In genomic region chr4:95282083-95282482, GRCm38 (mm10) we compare ENCODE assay signal across 25 mouse cellular contexts.
DNase-seq lines count a peak whose midpoint lies in the region; ATAC-seq and TF ChIP-seq lines count a peak whose summit lies in the region.
"Had no signal": no experiment of that assay in that cellular context is flagged by ENCODE, and none has a peak within 500 bp of the region (broad histone marks: within the 10 kb centered on the region; RNA-seq: fewer than 3 reads in every experiment).

No protein-coding gene starts in this region.

- no peaks in the 10 kb centered on the region for H3K36me3 ChIP-seq in intestine, embryonic 14.5 days (ENCODE audit: control insufficient read depth, insufficient read depth, low read length)
- H3K36me3 ChIP-seq in intestine, postnatal 0 days (ENCODE audit: control insufficient read depth, insufficient read depth): no peaks in the 10 kb centered on the region
- no peaks in the 10 kb centered on the region for H3K36me3 ChIP-seq in stomach, embryonic 15.5 days
- H3K36me3 ChIP-seq in stomach, postnatal 0 days (ENCODE audit: control insufficient read depth, insufficient read depth, low read length): no peaks in the 10 kb centered on the region
- no peaks in the 10 kb centered on the region for H3K36me3 ChIP-seq in embryonic facial prominence, embryonic 13.5 days
- no peaks in the 10 kb centered on the region for H3K36me3 ChIP-seq in limb, embryonic 11.5 days (ENCODE audit: control insufficient read depth, insufficient read depth, low read length)
- H3K36me3 ChIP-seq: forebrain, embryonic 15.5 days; hindbrain, embryonic 10.5 days; hindbrain, embryonic 15.5 days; limb, embryonic 13.5 days; midbrain, embryonic 13.5 days; neural tube, embryonic 13.5 days had no signal

- no peaks in the 10 kb centered on the region for H3K27me3 ChIP-seq in intestine, embryonic 14.5 days (replicated peaks; ENCODE audit: control insufficient read depth, insufficient read depth, low read length)
- H3K27me3 ChIP-seq in intestine, postnatal 0 days (replicated peaks; ENCODE audit: control insufficient read depth, insufficient read depth, low read length): no peaks in the 10 kb centered on the region
- H3K27me3 ChIP-seq in stomach, embryonic 15.5 days (replicated peaks): no peaks in the 10 kb centered on the region
- H3K27me3 ChIP-seq in stomach, postnatal 0 days (ENCODE audit: control insufficient read depth, insufficient read depth, low read length): no peaks in the 10 kb centered on the region
- H3K27me3 ChIP-seq in embryonic facial prominence, embryonic 13.5 days: no peaks in the 10 kb centered on the region
- H3K27me3 ChIP-seq in limb, embryonic 11.5 days (ENCODE audit: control insufficient read depth, insufficient read depth, low read length): no peaks in the 10 kb centered on the region
- H3K27me3 ChIP-seq: CH12.LX; forebrain, embryonic 15.5 days; hindbrain, embryonic 15.5 days; limb, embryonic 13.5 days; midbrain, embryonic 13.5 days; neural tube, embryonic 13.5 days had no signal

- peaks cover 20% of the 10 kb centered on the region for H3K4me1 ChIP-seq in intestine, embryonic 14.5 days (replicated peaks; ENCODE audit: control insufficient read depth, insufficient read depth, low read length)
- 0 out of 2 replicates have a peak, but pooled peaks cover 8% of the 10 kb centered on the region for H3K4me1 ChIP-seq in intestine, postnatal 0 days (replicated peaks; ENCODE audit: control insufficient read depth, insufficient read depth, low read length)
- peaks cover 18% of the 10 kb centered on the region for H3K4me1 ChIP-seq in stomach, embryonic 15.5 days
- H3K4me1 ChIP-seq in stomach, postnatal 0 days (replicated peaks; ENCODE audit: control insufficient read depth, insufficient read depth): peaks cover 6% of the 10 kb centered on the region; the same call in 1 of the 2 replicates
- peaks cover 25% of the 10 kb centered on the region for H3K4me1 ChIP-seq in embryonic facial prominence, embryonic 13.5 days
- peaks cover 29% of the 10 kb centered on the region for H3K4me1 ChIP-seq in limb, embryonic 11.5 days (ENCODE audit: control insufficient read depth, insufficient read depth, low read length)
- H3K4me1 ChIP-seq: midbrain, embryonic 13.5 days had no signal

- no peak for TF ChIP-seq CTCF in intestine, postnatal 0 days (IDR thresholded peaks at IDR 0.05; ENCODE audit: low read depth)
- TF ChIP-seq CTCF in stomach, postnatal 0 days (IDR thresholded peaks at IDR 0.05; ENCODE audit: low read depth): no peak

- ATAC-seq in intestine, embryonic 14.5 days (replicated peaks; ENCODE audit: low FRiP score, low TSS enrichment, low read depth): 0 out of 2 replicates have a peak, but pooled peaks have one; percentile 37
- no peak for ATAC-seq in intestine, postnatal 0 days
- peak; percentile 38; the same call in 1 of the 2 replicates for ATAC-seq in stomach, embryonic 15.5 days (ENCODE audit: insufficient read depth, low FRiP score, low read depth)
- no peak for ATAC-seq in stomach, postnatal 0 days (ENCODE audit: low FRiP score, low TSS enrichment)
- 0 out of 2 replicates have a peak, but pooled peaks have one; percentile 46 for ATAC-seq in embryonic facial prominence, embryonic 13.5 days (ENCODE audit: insufficient number of reproducible peaks, insufficient read depth, low FRiP score, low TSS enrichment, low read depth)
- peak; percentile 56; the same call in 1 of the 2 replicates for ATAC-seq in limb, embryonic 11.5 days (ENCODE audit: insufficient number of reproducible peaks, low FRiP score, low TSS enrichment, low read depth)
- ATAC-seq: activated CD4-positive, CD25-positive, alpha-beta regulatory T cell, adult 4 months; forebrain, embryonic 15.5 days; inflammation-experienced regulatory T-cells, adult 6 months; lung, postnatal 0 days; midbrain, embryonic 13.5 days had no signal

- H3K27ac ChIP-seq in intestine, embryonic 14.5 days (ENCODE audit: low read depth): no peak overlapping the region
- H3K27ac ChIP-seq in intestine, postnatal 0 days (ENCODE audit: low read depth, low read length): no peak overlapping the region
- H3K27ac ChIP-seq in stomach, embryonic 15.5 days: no peak overlapping the region
- H3K27ac ChIP-seq in stomach, postnatal 0 days (replicated peaks): no peak overlapping the region
- no peak overlapping the region for H3K27ac ChIP-seq in embryonic facial prominence, embryonic 13.5 days
- H3K27ac ChIP-seq in limb, embryonic 11.5 days (replicated peaks; ENCODE audit: low read depth, low read length): no peak overlapping the region
- H3K27ac ChIP-seq: forebrain, embryonic 15.5 days; hindbrain, embryonic 10.5 days; hindbrain, embryonic 15.5 days; limb, embryonic 13.5 days; macrophage; midbrain, embryonic 13.5 days; neural tube, embryonic 13.5 days had no signal

- no peak overlapping the region for H3K4me3 ChIP-seq in intestine, embryonic 14.5 days (ENCODE audit: low read depth, low read length)
- H3K4me3 ChIP-seq in intestine, postnatal 0 days (ENCODE audit: low read depth, low read length): no peak overlapping the region
- H3K4me3 ChIP-seq in stomach, embryonic 15.5 days (replicated peaks): no peak overlapping the region
- H3K4me3 ChIP-seq in stomach, postnatal 0 days (ENCODE audit: low read depth, low read length): no peak overlapping the region
- no peak overlapping the region for H3K4me3 ChIP-seq in embryonic facial prominence, embryonic 13.5 days
- no peak overlapping the region for H3K4me3 ChIP-seq in limb, embryonic 11.5 days (ENCODE audit: low read depth, low read length)
- H3K4me3 ChIP-seq: forebrain, embryonic 15.5 days; hindbrain, embryonic 10.5 days; hindbrain, embryonic 15.5 days; limb, embryonic 13.5 days; midbrain, embryonic 13.5 days; neural tube, embryonic 13.5 days had no signal

- 26% methylated on average over 3 of the region's 3 CpGs for WGBS in intestine, embryonic 14.5 days
- 50% methylated on average over 3 of the region's 3 CpGs for WGBS in intestine, postnatal 0 days
- 31% methylated on average over 3 of the region's 3 CpGs for WGBS in stomach, embryonic 15.5 days
- 52% methylated on average over 3 of the region's 3 CpGs for WGBS in stomach, postnatal 0 days
- 25% methylated on average over 3 of the region's 3 CpGs for WGBS in embryonic facial prominence, embryonic 13.5 days
- WGBS in limb, embryonic 11.5 days: 26% methylated on average over 3 of the region's 3 CpGs

- H3K9ac ChIP-seq in intestine, embryonic 14.5 days (ENCODE audit: low read length): no peak overlapping the region
- H3K9ac ChIP-seq in intestine, postnatal 0 days (ENCODE audit: low read depth, low read length): no peak overlapping the region
- no peak overlapping the region for H3K9ac ChIP-seq in stomach, embryonic 15.5 days
- no peak overlapping the region for H3K9ac ChIP-seq in stomach, postnatal 0 days (ENCODE audit: low read length)
- H3K9ac ChIP-seq in embryonic facial prominence, embryonic 13.5 days: no peak overlapping the region
- no peak overlapping the region for H3K9ac ChIP-seq in limb, embryonic 11.5 days (ENCODE audit: low read length)
- H3K9ac ChIP-seq: forebrain, embryonic 15.5 days; hindbrain, embryonic 15.5 days; limb, embryonic 13.5 days; midbrain, embryonic 13.5 days; neural tube, embryonic 13.5 days had no signal

- H3K9me3 ChIP-seq in intestine, embryonic 14.5 days (ENCODE audit: control insufficient read depth, low read length): no peaks in the 10 kb centered on the region
- H3K9me3 ChIP-seq in intestine, postnatal 0 days (ENCODE audit: control insufficient read depth): no peaks in the 10 kb centered on the region
- H3K9me3 ChIP-seq in stomach, embryonic 15.5 days: no peaks in the 10 kb centered on the region
- H3K9me3 ChIP-seq in stomach, postnatal 0 days (ENCODE audit: control insufficient read depth, low read length): no peaks in the 10 kb centered on the region
- H3K9me3 ChIP-seq in embryonic facial prominence, embryonic 13.5 days: no peaks in the 10 kb centered on the region
- H3K9me3 ChIP-seq in limb, embryonic 11.5 days (ENCODE audit: control insufficient read depth, low read length): no peaks in the 10 kb centered on the region
- H3K9me3 ChIP-seq: forebrain, embryonic 15.5 days; hindbrain, embryonic 10.5 days; hindbrain, embryonic 15.5 days; limb, embryonic 13.5 days; midbrain, embryonic 13.5 days; neural tube, embryonic 13.5 days had no signal

- H3K4me2 ChIP-seq in intestine, embryonic 14.5 days (ENCODE audit: low read length): no peak overlapping the region
- no peak overlapping the region for H3K4me2 ChIP-seq in intestine, postnatal 0 days (replicated peaks; ENCODE audit: low read depth)
- H3K4me2 ChIP-seq in stomach, embryonic 15.5 days: no peak overlapping the region
- no peak overlapping the region for H3K4me2 ChIP-seq in stomach, postnatal 0 days (replicated peaks; ENCODE audit: low read depth)
- H3K4me2 ChIP-seq in embryonic facial prominence, embryonic 13.5 days: no peak overlapping the region
- no peak overlapping the region for H3K4me2 ChIP-seq in limb, embryonic 11.5 days (ENCODE audit: low read depth, severe bottlenecking)
- H3K4me2 ChIP-seq: forebrain, embryonic 15.5 days; hindbrain, embryonic 15.5 days; limb, embryonic 13.5 days; liver, embryonic 11.5 days; midbrain, embryonic 13.5 days; neural tube, embryonic 13.5 days had no signal

- DNase-seq in intestine, embryonic 14.5 days (ENCODE audit: low spot score): peak; percentile 50
- DNase-seq in stomach, postnatal 0 days (ENCODE audit: low spot score): no peak
- no peak for DNase-seq in limb, embryonic 11.5 days (ENCODE audit: low spot score)
- no peak for DNase-seq in cerebellum, adult 18-20 months
- DNase-seq in cerebellum, adult 9-10 months: no peak
- DNase-seq: adrenal gland, adult 2 months; cerebellum, adult 9-11 months; heart, postnatal 14 days; layer of hippocampus, adult 9-11 months; thymus, postnatal 14 days had no signal

- TF ChIP-seq EP300 in stomach, postnatal 0 days (optimal IDR thresholded peaks at IDR 0.05): no peak

Comparison
In these comparisons a context has a peak if more than half of its experiments do, and no peak if none do; other contexts are left out.
1. ATAC-seq: peak in intestine, embryonic 14.5 days (single experiment), stomach, embryonic 15.5 days (single experiment), embryonic facial prominence, embryonic 13.5 days (single experiment) and limb, embryonic 11.5 days (single experiment); none in intestine, postnatal 0 days (single experiment) and stomach, postnatal 0 days (single experiment).